Mouse (Mus musculus): ENCODE results near the gene Spg7.
"Not testable (repeated sequence)": the region's sequence is repeated elsewhere in the genome, so short reads cannot be mapped to it uniquely, and the experiment has no call there.

Gene Spg7

DNA sequence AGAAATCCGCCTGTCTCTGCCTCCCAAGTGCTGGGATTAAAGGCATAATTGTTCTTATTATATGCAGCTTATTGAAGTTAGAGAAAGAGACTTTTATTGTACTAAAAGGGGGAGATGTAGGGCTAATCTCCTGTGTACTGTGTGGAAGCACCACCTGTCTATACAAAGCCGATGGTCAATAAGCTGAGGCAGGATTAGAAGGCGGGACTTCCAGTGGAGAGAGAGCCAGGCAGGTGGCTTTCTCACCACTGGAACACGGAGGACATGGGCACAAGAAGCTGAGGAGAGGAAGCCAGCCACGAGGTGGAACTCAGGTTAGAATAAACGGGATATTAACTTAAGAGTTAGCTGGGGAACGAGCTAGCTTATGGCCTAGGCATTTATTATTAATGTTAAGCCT, at the start of gene Spg7:
Gene Spg7 (plus strand): TSS at position 222 of the 400 bp plus-strand sequence.
- CTCF ChIA-PET = no interaction called here

- CTCF ChIA-PET = interaction anchor here (0.5 to 0.6 kb wide), 2 partner anchors 19 to 207 kb away, joined by 4 read pairs; no protein-coding TSS in a partner anchor
Observed at GRCm38 (mm10) chr8:123014429-123014828, 48.3 kb upstream of the Spg7 start.

GRCm38 (mm10) chr8:123015074-123015473, 47.7 kb upstream of the Spg7 start:
- CTCF ChIA-PET = interaction anchor here (0.5 kb wide), 1 partner anchor 17 kb away, joined by 3 read pairs; no protein-coding TSS in a partner anchor

DNA sequence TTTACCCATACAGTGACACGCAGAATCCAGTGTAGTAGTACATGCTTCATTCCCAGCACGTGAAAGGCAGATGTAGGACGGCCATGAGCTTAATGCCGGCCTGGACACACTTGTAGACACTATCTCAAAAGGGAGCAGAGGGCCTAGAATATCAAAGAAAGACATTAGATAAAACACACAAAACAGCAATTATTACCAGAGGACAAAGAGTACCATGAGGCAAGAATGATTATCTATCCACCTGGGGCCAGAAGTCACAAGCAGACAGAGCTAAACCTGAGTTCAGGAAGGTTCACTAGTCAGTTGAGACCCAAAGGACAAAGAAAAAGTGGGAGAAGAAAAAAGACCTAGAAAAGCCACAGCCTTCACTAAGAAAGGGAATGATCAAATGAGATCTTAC, 45.6 kb upstream of the Spg7 start:
- CTCF ChIA-PET = interaction anchor here (0.6 to 1.5 kb wide), 2 partner anchors 7 to 29 kb away, joined by 3 to 7 read pairs; no protein-coding TSS in a partner anchor

GRCm38 (mm10) chr8:123018484-123019164, 44.1 kb upstream of the Spg7 start:
- CTCF ChIA-PET = no interaction called here

DNA sequence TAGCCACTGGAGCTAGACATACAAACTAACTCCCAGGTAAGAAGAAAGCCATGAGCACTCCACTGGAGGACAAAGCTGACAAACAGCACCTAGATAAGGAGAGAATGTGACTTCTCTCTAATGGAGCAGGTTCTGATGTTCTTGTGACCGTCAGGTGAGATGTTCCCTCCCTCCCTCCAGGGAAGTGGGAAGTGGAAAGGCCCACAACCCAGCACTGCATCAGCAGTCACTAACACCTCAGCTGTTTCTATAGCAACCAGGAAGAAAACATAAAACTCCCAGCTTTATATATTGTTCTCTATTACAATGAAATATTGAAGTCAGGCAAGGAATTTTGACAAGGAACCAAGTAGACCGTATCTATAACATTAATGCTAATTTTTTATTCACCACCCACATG, 42.7 kb upstream of the Spg7 start:
- CTCF ChIA-PET = no interaction called here

- CTCF ChIA-PET = no interaction called here
Observed at GRCm38 (mm10) chr8:123020859-123021258, 41.9 kb upstream of the Spg7 start.

DNA sequence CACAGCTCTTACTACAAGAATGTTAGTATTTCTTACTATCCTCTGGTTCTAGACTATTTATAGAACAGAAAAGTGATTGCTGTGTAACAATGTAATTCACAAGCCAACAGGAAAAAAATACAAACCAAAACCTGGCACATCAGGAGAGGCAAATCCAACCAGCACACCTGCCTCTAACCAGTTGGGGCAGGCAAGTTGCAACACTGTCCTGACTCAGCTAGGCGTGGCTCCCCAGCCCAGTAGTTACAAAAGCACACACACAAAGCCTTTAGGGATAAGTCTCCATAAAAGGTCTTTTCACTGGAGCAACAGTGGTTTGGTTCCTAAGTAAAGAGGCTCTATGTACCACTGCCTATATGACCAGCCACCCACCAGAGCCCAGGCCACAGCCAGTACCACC, 41.5 kb upstream of the Spg7 start:
- CTCF ChIA-PET = no interaction called here

- CTCF ChIA-PET = interaction anchor here (0.6 kb wide), 1 partner anchor 11 kb away, joined by 3 read pairs; no protein-coding TSS in a partner anchor
Observed at GRCm38 (mm10) chr8:123022727-123023126, 40.0 kb upstream of the Spg7 start.

GRCm38 (mm10) chr8:123024226-123024625, 38.5 kb upstream of the Spg7 start:
- CTCF ChIA-PET = interaction anchor here (0.7 kb wide), 2 partner anchors 8 to 315 kb away, joined by 5 to 7 read pairs; no protein-coding TSS in a partner anchor

- CTCF ChIA-PET = interaction anchor here (0.5 kb wide), 1 partner anchor 61 kb away, joined by 3 read pairs; no protein-coding TSS in a partner anchor
Observed at GRCm38 (mm10) chr8:123025951-123026351, 36.8 kb upstream of the Spg7 start.

- CTCF ChIA-PET = no interaction called here
Observed at GRCm38 (mm10) chr8:123027786-123028185, 35.0 kb upstream of the Spg7 start.

- CTCF ChIA-PET = not testable (repeated sequence)
Observed at GRCm38 (mm10) chr8:123030091-123030490, 32.7 kb upstream of the Spg7 start.

DNA sequence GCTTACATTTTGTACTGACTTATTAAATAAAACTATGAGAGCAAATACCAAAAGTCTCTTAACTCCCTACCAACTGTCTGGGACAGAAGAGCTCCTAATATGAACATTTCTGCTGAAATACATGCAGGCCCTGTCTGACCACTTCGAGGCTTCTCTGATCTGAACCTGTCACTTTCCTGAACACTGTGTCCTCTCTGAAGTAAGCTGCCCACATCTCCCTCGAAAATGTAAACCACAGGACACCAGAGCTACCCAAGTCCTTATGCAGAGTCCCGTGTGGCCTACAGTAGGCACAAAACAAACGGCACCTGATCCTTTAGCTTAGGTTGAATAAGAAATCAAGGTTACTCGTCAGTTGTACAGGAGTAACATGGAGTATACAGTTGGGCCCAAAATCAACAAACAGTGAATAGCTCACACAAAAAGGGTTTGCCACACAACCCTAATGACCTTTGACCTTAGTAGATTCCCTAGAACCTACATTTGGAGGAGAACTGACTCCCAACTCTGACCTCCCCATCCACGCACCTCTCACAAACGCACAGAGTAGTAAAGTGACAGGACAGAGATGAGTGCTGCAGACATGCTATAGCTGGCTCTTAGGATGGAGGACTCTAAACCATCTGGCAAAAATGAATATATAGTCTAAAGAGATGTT, 31.3 kb upstream of the Spg7 start:
- CTCF ChIA-PET = interaction anchor here (0.6 to 0.7 kb wide), 3 partner anchors 21 to 172 kb away, joined by 3 to 9 read pairs (median 6); no protein-coding TSS in a partner anchor

DNA sequence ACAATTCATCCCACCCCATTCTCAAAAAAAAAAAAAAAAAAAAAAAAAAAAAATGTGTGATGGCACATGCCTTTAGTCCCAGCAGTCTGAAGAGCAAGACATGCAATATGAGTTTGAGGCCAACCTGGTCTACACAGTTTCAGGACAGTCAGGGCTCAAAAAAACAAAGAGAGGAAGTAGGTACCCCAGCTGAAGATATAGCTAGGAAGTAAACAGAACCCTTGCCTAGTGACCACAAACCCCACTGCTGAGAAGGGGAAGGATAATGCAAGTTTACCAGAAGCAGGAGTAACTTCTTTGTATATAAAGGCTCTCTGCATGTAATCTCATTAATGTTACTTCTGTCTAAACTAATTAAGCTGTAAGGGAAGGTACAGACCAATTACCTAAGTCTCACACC, 30.0 kb upstream of the Spg7 start:
- CTCF ChIA-PET = interaction anchor here (0.5 to 0.6 kb wide), 2 partner anchors 17 to 130 kb away, joined by 3 to 10 read pairs; no protein-coding TSS in a partner anchor

DNA sequence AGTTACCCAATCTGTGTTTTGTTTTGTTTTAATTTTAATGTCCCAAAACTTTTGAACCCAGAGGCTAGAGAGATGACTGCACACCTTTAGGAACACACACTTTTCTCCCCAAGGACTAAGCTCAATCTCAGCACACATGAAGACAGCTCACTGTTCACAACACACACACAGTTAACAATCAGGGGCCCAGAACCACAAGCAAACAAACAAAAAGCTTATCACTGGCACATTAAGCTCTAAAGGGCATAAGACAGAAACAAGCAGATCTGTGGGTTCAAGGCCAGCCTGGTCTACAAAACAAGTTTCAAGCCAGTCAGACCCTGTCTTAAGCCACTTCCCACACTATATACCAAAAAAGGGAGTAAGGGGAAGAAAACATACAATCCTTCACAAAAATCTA, 29.3 kb upstream of the Spg7 start:
- CTCF ChIA-PET = interaction anchor here (0.9 kb wide), 1 partner anchor 46 kb away, joined by 4 read pairs; no protein-coding TSS in a partner anchor

DNA sequence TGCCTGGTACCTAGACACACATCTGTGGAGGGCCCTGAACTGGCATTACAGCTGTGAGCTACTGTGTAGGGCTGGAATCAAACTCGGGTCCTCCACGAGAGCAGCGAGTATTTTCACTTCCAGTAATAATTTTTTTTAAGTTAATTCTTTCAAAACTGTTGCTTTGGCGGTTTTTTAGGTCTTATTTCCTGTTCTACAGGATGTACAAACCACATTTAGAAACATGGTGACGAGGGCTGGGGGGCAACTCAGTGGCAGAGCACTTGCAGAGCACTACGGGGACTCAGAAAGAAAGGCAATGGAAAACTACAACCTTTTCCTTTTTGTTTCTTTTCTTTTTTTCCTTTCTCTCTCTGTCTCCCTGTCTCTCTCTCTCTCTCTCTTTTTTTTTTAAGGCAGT, 28.6 kb upstream of the Spg7 start:
- CTCF ChIA-PET = no interaction called here

DNA sequence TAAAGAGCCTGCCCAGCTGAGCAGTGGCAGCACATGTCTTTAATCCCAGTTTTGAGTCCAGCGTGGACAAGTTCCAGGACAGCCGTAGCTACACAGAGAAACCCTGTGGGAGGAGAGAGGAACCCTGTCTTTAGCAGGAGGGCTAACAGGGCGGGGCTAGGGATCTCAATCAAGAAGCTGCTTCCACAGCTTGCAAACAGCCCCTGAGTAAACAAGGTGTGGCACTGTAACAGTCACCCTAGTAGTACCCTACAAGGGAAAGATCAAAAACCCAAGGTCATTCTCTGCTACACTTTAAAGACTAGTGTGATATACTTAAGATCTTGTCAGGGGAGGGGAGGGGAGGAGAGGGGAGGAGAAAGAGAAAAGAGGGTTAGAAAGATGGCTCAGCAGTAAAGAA, 25.8 kb upstream of the Spg7 start:
- CTCF ChIA-PET = no interaction called here

DNA sequence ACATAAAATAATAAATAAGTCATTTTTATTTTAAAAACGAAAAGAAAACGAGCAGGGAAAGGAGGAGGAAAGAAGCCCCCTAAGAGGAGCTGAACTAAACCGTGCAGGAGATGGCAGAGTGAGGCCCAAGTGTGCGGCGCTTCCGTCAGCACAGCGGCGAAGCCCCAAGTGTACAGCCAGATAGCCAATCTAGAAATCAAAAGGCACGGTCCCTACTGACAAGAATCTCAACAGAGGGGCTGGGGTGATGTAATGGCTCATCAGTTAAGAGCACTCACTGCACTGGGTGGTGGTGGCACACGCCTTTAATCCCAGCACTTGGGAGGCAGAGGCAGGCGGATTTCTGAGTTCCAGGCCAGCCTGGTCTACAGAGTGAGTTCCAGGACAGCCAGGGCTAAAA, 25.3 kb upstream of the Spg7 start:
- CTCF ChIA-PET = no interaction called here

GRCm38 (mm10) chr8:123038351-123038750, 24.4 kb upstream of the Spg7 start:
- CTCF ChIA-PET = no interaction called here

DNA sequence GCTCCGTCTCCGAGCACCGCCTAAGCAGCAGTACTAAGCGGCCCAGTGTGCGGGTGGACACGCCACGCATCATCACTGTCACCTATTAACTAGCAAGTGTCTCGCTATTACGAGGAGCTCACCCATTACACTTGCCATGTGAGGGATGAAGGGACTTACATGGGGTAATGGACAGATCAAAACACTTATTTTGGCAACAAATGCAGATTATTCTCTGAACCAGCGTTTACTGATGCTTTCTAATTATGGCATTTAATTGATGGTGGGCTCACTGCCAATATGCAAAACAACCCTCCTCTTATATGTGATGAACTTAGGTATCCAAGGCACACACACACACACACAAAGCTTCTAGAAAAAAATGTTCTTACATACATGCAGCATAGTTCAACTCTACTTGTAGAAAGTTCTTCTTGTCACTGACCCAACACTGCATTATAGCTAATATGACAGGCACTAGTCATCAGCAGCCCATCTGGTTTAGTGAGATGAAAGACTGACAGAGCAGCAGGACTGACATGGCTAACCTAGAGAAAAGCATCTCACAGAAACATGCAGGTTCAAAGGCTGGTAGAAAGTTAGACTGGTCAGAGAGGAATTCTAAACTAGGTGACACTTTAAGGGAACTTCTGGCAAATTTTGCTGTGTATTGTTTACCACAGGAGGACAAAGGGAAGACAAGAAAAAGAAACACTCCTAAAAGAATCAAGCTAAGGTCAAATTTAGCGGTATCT, 23.2 kb upstream of the Spg7 start:
- CTCF ChIA-PET = interaction anchor here (0.6 kb wide), 1 partner anchor 53 kb away, joined by 3 read pairs; no protein-coding TSS in a partner anchor

- CTCF ChIA-PET = interaction anchor here (0.6 kb wide), 1 partner anchor 54 kb away, joined by 3 read pairs; no protein-coding TSS in a partner anchor
Observed at GRCm38 (mm10) chr8:123040110-123040650, 22.6 kb upstream of the Spg7 start.

Data from spleen, embryonic (tissue).